Mouse (Mus musculus) layer of hippocampus, postnatal 10 days (tissue): Measurements from ENCODE around the gene Apba3. TPM values are rescaled to one million over a fixed set of nuclear protein-coding genes. Genes with fewer than 3 reads are reported as not detected.

Experiments
- DNase-seq, 2 experiments: peaks; one replicate each; pipeline ENCODE4 v3.0.0; 2021; ENCODE audit warnings: low spot score in 2 of 2
- total RNA-seq, 2 experiments: library from RNA; stranded (reverse); gene quantifications; 2 replicates each; pipeline ENCODE4 v1.2.3; 2021

Apba3 gene
- total RNA-seq, 2 experiments from 2014 or later = 31.3 to 37.4 TPM

DNA sequence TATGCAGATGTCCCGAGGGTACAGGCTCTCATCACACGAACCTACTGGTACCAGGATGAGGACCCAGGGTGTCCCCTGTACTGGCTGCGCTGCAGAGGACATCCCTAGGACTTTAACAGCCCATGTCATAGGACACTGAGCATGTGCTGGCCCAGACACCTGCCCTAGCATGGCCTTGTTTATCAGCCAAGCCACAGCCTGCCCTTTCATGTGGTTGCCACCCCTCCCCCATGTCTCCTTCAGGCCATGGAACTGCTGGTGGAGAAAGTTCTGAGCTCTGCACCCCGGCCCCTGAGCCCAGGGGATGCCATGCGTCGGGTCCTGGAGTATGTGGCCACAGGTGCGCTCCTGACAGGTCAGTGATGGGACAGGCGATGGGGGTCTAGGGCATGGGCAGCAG, 17.3 kb upstream of the Apba3 start:
- no peak for DNase-seq

DNA sequence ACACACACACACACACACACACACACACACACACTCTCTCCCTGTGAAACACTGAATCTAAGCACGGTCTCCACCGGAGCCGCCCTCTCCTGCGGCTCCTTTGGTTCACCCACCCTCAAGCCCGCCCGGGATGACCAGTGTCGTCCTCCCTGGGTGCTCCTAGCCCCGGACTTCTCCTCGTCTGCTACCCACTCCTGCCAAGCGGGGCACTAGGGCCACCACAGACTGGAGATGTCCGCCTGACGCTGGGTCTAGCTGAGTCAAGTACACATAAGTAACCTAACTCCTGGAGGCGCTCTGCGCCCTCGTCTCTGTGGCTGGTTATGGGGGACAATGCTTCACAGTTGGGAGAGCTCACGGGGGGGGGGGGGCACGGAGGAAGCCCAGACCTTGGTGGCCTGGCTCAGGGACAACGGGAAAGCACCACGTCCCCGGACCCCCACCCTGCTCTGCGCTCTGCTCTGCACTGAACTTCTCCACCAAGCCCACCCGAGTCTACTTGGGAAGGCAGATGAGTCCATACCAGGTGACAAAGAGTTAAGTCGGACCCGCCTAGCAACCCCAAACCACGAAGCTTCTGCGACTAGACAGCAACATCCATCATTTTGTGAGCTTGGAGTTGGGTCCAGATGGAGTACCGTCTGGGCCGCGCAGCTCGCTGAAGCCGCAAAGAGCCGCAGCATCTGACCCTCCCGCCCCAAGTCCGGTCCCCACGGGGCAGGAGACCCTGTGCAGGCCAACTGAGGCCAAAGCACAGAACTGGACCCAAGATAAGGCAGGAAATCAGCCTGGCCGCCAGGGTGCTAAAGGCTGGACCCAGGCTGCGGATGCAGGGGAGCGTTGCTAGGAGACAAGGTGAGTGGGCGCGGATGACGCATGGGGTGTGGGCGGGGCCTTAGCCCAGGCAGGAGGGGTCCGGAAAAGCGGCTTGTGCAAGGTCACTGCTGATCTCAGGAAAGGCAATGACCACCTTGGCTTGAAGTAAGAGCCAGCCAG, 14.0 kb upstream of the Apba3 start, which contains the start of gene Matk:
Gene Matk (plus strand): TSS at position 512 of the 996 bp plus-strand sequence.
- DNase-seq = peak; percentile 80 to 83

GRCm38 (mm10) chr10:81254886-81255285, 11.9 kb upstream of the Apba3 start:
- no peak for DNase-seq

DNA sequence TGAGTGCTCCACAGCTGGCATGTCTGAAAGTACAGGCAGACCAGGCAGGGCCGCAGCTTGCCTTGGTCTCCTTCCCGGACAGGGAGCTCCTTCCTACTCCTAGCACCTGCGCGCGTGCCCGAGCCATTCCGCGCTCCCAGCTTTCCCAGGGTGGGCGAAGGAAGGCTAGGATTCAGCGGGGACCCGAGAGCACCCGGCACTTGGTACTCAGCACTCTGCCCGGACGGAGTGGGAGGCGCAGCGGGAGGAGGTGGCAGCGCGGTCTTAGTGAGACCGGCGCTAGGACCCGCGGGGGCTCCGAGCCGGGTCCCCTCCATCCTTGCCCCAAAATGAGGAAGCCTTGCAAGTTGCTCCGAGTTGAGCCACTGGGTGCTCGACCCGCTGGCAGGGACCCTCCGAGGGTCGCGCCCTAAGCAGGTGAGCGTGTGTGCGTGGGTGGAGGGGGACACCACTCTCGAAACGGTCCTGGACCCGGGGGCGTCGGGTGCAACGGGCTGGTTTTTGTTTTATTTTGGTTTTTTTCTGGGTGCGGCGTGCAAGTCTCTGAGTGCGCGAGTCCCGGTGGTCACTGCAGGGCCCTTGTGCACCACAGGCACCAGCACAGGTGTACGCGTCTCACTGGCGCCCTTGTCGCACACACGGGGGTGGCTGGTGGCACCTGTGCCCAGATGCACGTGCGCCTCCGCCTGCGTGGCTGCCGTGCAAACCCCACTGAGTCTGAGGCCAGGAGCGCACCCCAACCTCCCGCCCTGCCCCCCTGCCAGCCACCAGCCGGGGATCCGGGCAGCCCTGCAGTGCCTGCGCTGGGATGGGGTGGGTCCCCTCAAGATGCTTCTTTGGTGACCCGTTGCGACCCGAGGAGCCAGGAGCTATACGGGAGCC, 9.4 kb upstream of the Apba3 start:
- peak; percentile 53 to 66 for DNase-seq

DNA sequence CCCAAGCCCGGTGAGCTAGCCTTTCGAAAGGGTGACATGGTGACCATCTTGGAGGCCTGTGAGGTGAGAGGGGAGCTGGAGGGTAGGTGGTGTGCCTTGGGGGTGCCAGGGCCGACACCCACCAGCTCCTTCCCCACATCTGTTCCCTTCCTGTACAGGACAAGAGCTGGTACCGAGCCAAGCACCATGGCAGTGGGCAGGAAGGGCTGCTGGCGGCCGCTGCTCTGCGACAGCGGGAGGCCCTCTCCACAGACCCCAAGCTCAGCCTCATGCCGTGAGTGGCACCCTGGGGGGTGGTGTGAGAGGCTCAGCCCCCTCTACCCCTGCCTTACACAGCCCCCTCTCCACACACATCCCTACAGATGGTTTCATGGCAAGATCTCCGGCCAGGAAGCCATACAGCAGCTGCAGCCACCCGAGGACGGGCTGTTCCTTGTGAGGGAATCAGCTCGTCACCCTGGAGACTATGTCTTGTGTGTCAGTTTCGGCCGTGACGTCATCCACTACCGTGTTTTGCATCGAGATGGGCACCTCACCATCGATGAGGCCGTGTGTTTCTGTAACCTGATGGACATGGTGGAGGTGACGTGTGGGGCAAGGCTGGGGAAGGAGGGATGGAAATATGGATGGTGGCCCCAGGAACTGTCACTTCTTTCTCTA, 7.4 kb upstream of the Apba3 start:
- DNase-seq = peak in 1 of 2 experiments; percentile 49

DNA sequence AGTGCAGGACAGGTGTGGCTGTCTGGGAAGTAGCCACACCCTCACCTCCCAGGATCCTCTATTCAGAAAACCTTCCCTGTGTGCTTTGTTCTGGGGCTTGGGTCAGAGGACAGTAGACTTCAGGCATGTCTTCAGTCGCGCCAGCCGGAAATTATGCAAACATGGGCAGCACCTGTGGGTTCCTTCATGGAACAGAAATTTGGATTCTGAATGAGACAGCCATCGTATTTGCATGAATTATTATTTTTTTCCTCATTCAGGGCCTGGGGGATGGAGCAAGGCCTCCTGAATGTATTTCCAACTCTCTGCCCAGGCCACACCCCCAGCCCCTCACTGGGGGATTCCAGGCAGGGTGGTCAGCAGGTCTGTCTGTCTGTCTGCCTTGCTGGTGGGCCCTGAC, 5.7 kb upstream of the Apba3 start:
- DNase-seq = no peak

DNA sequence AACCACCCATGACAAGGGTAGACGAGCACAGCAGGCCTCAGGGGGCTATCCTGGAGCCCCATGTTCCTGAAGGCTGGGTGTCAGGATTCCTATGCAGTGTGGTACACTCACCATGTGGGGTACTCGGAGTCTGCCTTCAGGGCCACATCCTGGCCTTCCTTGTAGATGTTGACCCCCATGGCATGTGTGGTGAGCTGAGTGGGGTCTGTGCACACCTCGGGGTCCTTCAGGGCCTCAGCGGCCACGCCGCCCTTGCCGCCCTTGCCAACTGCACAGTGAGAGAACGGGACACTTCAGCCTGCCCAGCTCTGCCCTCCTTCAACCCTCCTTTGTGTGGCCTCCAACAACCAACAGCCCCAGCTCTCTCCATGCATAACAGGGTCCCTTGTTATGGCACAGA, 1.2 kb upstream of the Apba3 start:
- DNase-seq = no peak

- peak; percentile 75 to 78 for DNase-seq
Measured at GRCm38 (mm10) chr10:81268056-81268455, 1.3 kb downstream of the Apba3 start.

DNA sequence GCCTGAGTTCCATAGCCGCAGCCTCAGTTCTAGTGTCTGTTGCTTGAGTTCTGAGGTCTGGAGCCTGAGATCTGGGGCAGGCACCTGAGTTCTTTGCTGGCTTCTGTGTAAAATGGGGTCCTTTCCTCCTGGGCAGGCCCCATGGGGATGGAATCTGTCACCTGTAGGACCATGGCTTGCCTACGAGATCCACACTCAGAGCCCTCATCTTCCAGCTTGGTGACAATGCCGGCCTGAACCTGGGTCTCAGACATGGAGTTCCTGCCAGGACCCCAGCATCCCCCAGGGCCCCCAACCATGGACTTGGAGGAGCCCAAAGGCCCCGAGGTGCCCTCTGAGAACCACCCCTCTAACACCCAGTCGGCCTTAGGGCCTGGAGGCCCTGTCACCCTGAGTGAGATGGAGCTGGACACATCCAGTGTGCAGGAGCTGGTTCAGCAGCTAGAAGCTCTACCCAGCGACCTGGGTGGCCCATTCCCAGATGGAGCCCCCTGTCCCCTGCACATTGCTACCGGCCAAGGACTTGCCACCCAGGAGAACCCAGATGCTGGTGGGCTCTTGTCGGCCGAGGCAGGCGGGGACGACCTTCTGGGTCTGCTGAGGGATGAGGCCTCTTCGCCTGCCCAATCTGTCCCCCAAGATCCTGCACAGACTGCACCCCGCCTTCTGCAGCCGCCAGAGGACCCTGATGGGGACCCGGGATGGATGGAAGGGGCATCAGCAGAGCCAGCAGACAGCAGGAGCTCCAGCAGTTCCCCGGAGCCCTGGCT, 2.1 kb downstream of the Apba3 start:
- DNase-seq = no peak

GRCm38 (mm10) chr10:81272356-81272755, 5.6 kb downstream of the Apba3 start:
- no peak for DNase-seq

GRCm38 (mm10) chr10:81273842-81274241, 7.1 kb downstream of the Apba3 start:
- DNase-seq = no peak

- DNase-seq = no peak
Measured at GRCm38 (mm10) chr10:81277676-81278075, 10.9 kb downstream of the Apba3 start.

GRCm38 (mm10) chr10:81279496-81279895, 12.7 kb downstream of the Apba3 start:
- DNase-seq = no peak

GRCm38 (mm10) chr10:81284189-81284588, 17.4 kb downstream of the Apba3 start:
- no peak for DNase-seq

- no peak for DNase-seq
Measured at GRCm38 (mm10) chr10:81284719-81285118, 18.0 kb downstream of the Apba3 start.

DNA sequence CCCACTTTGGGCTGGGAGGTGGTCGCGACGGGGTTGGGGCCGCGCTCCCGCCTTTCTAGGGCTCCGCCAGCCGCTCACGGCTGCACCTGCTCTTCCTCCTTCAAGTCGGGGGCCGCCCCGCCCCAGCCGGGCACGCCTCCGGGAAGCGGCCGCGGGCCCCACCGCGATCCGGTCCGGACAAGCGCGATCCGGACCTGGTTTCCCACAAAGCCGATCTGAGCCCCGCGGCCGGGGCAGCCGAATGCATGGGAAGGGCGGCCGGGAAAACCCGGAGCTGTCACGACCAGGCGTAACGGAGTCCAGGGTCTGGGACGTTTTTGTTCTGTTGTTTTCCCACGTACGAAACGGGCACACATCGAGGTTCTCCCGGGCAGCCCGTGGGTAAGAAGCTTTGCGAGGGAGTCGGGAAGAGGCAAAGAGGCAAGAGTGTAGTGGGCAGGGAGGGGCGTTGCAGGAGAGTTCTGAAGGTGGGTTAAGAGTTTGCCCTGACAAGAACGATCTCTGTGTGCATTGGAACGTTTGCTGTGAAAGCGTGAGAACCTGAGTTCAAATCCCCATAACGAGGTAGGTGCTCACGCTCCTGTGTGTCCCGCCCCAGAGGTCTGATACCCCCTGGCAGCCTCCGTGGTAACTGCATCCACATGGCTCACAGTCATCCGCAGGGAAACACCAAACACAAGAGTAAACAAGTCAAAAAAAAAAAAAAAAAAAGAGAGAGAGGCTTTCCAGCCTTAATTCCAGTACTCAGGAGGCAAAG, 19.1 kb downstream of the Apba3 start:
- peak; percentile 91 for DNase-seq

DNA sequence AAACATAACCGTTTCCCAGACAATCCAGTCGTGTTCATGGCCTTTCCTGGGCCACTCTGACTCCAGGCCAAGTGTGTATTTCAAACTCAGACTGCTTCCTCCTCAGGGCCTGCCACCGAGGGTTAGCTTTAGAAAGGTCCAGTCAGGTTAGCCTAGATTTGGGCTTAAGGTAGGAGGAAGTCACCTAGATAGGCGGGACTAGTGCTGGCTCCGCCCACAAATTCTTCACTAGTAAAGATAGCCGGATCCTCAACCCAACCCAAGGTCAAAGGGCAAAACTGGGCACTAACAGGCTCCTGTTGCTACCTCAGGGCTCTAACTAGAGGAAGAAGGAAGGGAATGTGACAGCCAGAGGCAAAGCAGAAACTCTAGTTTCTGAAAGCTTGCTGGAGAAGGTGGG, 19.8 kb downstream of the Apba3 start:
- DNase-seq = no peak

DNA sequence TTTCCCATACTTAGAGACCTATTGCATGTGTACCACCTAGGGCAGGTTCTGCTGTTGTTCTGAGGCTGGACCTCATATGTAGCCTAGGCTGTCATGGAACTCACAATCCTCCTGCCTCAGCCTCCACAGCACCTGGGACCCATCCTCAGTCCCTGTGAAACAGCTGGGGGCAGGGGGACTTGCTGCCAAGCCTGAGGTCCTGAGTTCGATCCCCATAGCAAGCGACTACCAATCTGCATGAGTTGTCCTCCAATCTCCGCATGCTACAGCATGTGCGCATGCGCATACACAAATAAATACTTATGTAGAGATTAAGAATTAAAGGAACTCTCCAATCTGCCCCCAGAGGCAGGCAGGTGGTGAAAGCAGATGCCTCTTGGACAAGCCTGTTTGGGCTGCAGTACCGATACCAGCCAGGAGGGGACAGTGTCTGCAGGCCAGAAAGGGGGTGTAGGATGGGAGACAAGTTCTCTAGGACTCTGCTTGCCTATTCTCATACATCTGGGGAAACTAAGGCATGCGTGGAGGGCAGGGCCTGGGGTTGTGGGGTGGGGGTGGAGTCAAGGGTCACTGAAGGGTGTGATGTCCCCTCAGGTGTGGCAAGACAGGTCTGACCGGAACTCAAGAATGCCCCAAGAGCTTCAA, 20.9 kb downstream of the Apba3 start:
- peak; percentile 65 to 66 for DNase-seq

GRCm38 (mm10) chr10:81288601-81289000, 21.8 kb downstream of the Apba3 start:
- DNase-seq = peak; percentile 57 to 61
